Mouse (Mus musculus) midbrain, embryonic 13.5 days (tissue): Measurements from ENCODE around the gene 1700123O20Rik. TPM values are rescaled to one million over a fixed set of nuclear protein-coding genes. Genes with fewer than 3 reads are reported as not detected.

Experiments used
- ATAC-seq: fragments of 200-750 bp; cut with Nextera tagmentation; 2 replicates; pipeline ENCODE4 v1.8.0; 2017; ENCODE audit warnings: mild to moderate bottlenecking, moderate TSS enrichment, moderate library complexity
- H3K27ac ChIP-seq: fragments of 300-500 bp; sonication (generic); 2 replicates; pipeline ENCODE4 v1.5.1; 2015; ENCODE audit warnings: inconsistent platforms, mild to moderate bottlenecking, moderate library complexity
- H3K27me3 ChIP-seq: fragments of 300-500 bp; sonication (generic); 2 replicates; pipeline ENCODE4 v1.6.1; 2015; ENCODE audit warnings: mild to moderate bottlenecking, inconsistent platforms
- H3K36me3 ChIP-seq: fragments of 300-500 bp; sonication (generic); 2 replicates; pipeline ENCODE4 v1.6.1; 2015; ENCODE audit warnings: mild to moderate bottlenecking, inconsistent platforms
- H3K4me1 ChIP-seq: fragments of 300-500 bp; sonication (generic); replicated peaks from 2 replicates; pipeline ENCODE4 v1.6.1; 2015; ENCODE audit warnings: inconsistent platforms
- H3K4me2 ChIP-seq: fragments of 300-500 bp; sonication (generic); replicated peaks from 2 replicates; pipeline ENCODE4 v1.6.1; 2015; ENCODE audit warnings: moderate library complexity, mild to moderate bottlenecking, inconsistent platforms
- H3K4me3 ChIP-seq: fragments of 300-500 bp; sonication (generic); replicated peaks from 2 replicates; pipeline ENCODE4 v1.5.1; 2015; ENCODE audit warnings: mild to moderate bottlenecking, inconsistent platforms
- H3K9ac ChIP-seq: fragments of 300-500 bp; sonication (generic); replicated peaks from 2 replicates; pipeline ENCODE4 v1.6.1; 2015; ENCODE audit warnings: mild to moderate bottlenecking, inconsistent platforms
- H3K9me3 ChIP-seq: fragments of 300-500 bp; sonication (generic); 2 replicates; pipeline ENCODE4 v1.6.1; 2016; ENCODE audit warnings: mild to moderate bottlenecking, inconsistent platforms
- WGBS: fragments of 180-500 bp; shearing (Covaris S2); methylation state at CpG from one replicate; pipeline ENCODE4 v1.1.7; 2015; 5-methylcytosine and 5-hydroxymethylcytosine counted together
- polyA plus RNA-seq: library from polyadenylated mRNA; unstranded; fragments of >200 nt; fragmentation: Nextera tagmentation; extraction: Ambion mirVana; gene quantifications from 2 replicates; pipeline ENCODE4 v1.2.1, GENCODE M21; 2015

Gene 1700123O20Rik
- polyA plus RNA-seq, 1 experiment from 2014 or later: 76.6 TPM

GRCm38 (mm10) chr14:54647900-54648299, 38.1 kb upstream of the 1700123O20Rik start:
- H3K9me3 ChIP-seq: no peaks in the 10 kb centered on the region
- H3K9ac ChIP-seq: no peak overlapping the region
- peaks cover 47% of the 10 kb centered on the region for H3K4me1 ChIP-seq
- peaks cover 83% of the 10 kb centered on the region for H3K36me3 ChIP-seq
- WGBS: 62% methylated on average over 4 of the region's 4 CpGs
- H3K4me2 ChIP-seq: no peak overlapping the region
- H3K27ac ChIP-seq: no peak overlapping the region
- no peaks in the 10 kb centered on the region for H3K27me3 ChIP-seq
- ATAC-seq: no peak
- H3K4me3 ChIP-seq: no peak overlapping the region

- Histone ChIP-seq H3K4me1 (peaks cover 56% of the 10 kb centered on the region), H3K36me3 (peaks cover 62% of the 10 kb centered on the region), H3K27me3 (no peaks in the 10 kb centered on the region), H3K9me3 (no peaks in the 10 kb centered on the region), H3K4me2 (peak overlapping the region; percentile 94), H3K27ac (no peak overlapping the region), H3K9ac (no peak overlapping the region), H3K4me3 (peak overlapping the region; percentile 70)
- ATAC-seq: peak; percentile 40
- 66% methylated on average over 23 of the region's 23 CpGs for WGBS
Observed at GRCm38 (mm10) chr14:54650621-54651454, 35.2 kb upstream of the 1700123O20Rik start.

GRCm38 (mm10) chr14:54651556-54651955, 34.5 kb upstream of the 1700123O20Rik start:
- H3K9ac ChIP-seq: no peak overlapping the region
- ATAC-seq: 0 out of 2 replicates have a peak, but pooled peaks have one; percentile 37
- H3K4me1 ChIP-seq: peaks cover 56% of the 10 kb centered on the region
- no peaks in the 10 kb centered on the region for H3K27me3 ChIP-seq
- peak overlapping the region; percentile 70 for H3K4me3 ChIP-seq
- H3K4me2 ChIP-seq: peak overlapping the region; percentile 94
- 84% methylated on average over 4 of the region's 4 CpGs for WGBS
- H3K27ac ChIP-seq: peak overlapping the region; percentile 49
- H3K9me3 ChIP-seq: no peaks in the 10 kb centered on the region
- peaks cover 62% of the 10 kb centered on the region for H3K36me3 ChIP-seq

- Histone ChIP-seq H3K9ac (peak overlapping the region; percentile 90), H3K4me1 (peaks cover 55% of the 10 kb centered on the region), H3K4me3 (peak overlapping the region; percentile 70), H3K27ac (peak overlapping the region; percentile 86), H3K36me3 (peaks cover 61% of the 10 kb centered on the region), H3K9me3 (no peaks in the 10 kb centered on the region), H3K27me3 (no peaks in the 10 kb centered on the region), H3K4me2 (peak overlapping the region; percentile 94)
- 0% methylated on average over 7 of the region's 7 CpGs for WGBS
- no peak for ATAC-seq
Observed at GRCm38 (mm10) chr14:54652787-54653186, 33.2 kb upstream of the 1700123O20Rik start.

- peak; percentile 90 for ATAC-seq
- WGBS: 0% methylated on average over 12 of the region's 12 CpGs
- H3K4me2 ChIP-seq: peak overlapping the region; percentile 94
Observed at GRCm38 (mm10) chr14:54653496-54653895, 32.5 kb upstream of the 1700123O20Rik start.

GRCm38 (mm10) chr14:54660009-54660408, 26.0 kb upstream of the 1700123O20Rik start:
- H3K4me2 ChIP-seq: no peak overlapping the region
- peaks cover 98% of the 10 kb centered on the region for H3K36me3 ChIP-seq
- no peaks in the 10 kb centered on the region for H3K9me3 ChIP-seq
- H3K9ac ChIP-seq: no peak overlapping the region
- H3K27me3 ChIP-seq: no peaks in the 10 kb centered on the region
- ATAC-seq: no peak
- H3K27ac ChIP-seq: no peak overlapping the region
- H3K4me3 ChIP-seq: no peak overlapping the region
- WGBS: 97% methylated on average over 2 of the region's 2 CpGs
- H3K4me1 ChIP-seq: no peaks in the 10 kb centered on the region

More at GRCm38 (mm10) chr14:54653496-54653895, 32.5 kb upstream of the 1700123O20Rik start:
- no peaks in the 10 kb centered on the region for H3K27me3 ChIP-seq
- peak overlapping the region; percentile 70 for H3K4me3 ChIP-seq
- H3K36me3 ChIP-seq: peaks cover 61% of the 10 kb centered on the region
- H3K9ac ChIP-seq: peak overlapping the region; percentile 90
- H3K27ac ChIP-seq: peak overlapping the region; percentile 86
- no peaks in the 10 kb centered on the region for H3K9me3 ChIP-seq
- H3K4me1 ChIP-seq: peaks cover 48% of the 10 kb centered on the region

- H3K36me3 ChIP-seq: peaks cover 94% of the 10 kb centered on the region
- ATAC-seq: no peak
Observed at GRCm38 (mm10) chr14:54664477-54665222, 21.4 kb upstream of the 1700123O20Rik start.

GRCm38 (mm10) chr14:54669381-54669780, 16.6 kb upstream of the 1700123O20Rik start:
- WGBS: 74% methylated on average over 4 of the region's 4 CpGs
- H3K27me3 ChIP-seq: no peaks in the 10 kb centered on the region
- H3K4me1 ChIP-seq: no peaks in the 10 kb centered on the region
- H3K4me2 ChIP-seq: no peak overlapping the region
- ATAC-seq: no peak
- peaks cover 80% of the 10 kb centered on the region for H3K36me3 ChIP-seq
- H3K9me3 ChIP-seq: no peaks in the 10 kb centered on the region
- no peak overlapping the region for H3K27ac ChIP-seq
- no peak overlapping the region for H3K9ac ChIP-seq
- H3K4me3 ChIP-seq: no peak overlapping the region

More at GRCm38 (mm10) chr14:54664477-54665222, 21.4 kb upstream of the 1700123O20Rik start:
- Histone ChIP-seq H3K4me2 (no peak overlapping the region), H3K4me1 (no peaks in the 10 kb centered on the region), H3K4me3 (no peak overlapping the region), H3K9me3 (no peaks in the 10 kb centered on the region), H3K27ac (no peak overlapping the region), H3K9ac (no peak overlapping the region), H3K27me3 (no peaks in the 10 kb centered on the region)
- WGBS: 95% methylated on average over 10 of the region's 10 CpGs

- H3K9me3 ChIP-seq: no peaks in the 10 kb centered on the region
- H3K9ac ChIP-seq: no peak overlapping the region
- WGBS: 82% methylated on average over 2 of the region's 2 CpGs
- no peak overlapping the region for H3K27ac ChIP-seq
- no peaks in the 10 kb centered on the region for H3K4me1 ChIP-seq
- peaks cover 74% of the 10 kb centered on the region for H3K36me3 ChIP-seq
- no peak for ATAC-seq
- H3K27me3 ChIP-seq: no peaks in the 10 kb centered on the region
- H3K4me2 ChIP-seq: no peak overlapping the region
- H3K4me3 ChIP-seq: no peak overlapping the region
Observed at GRCm38 (mm10) chr14:54674317-54674716, 11.7 kb upstream of the 1700123O20Rik start.

GRCm38 (mm10) chr14:54676290-54676689, 9.7 kb upstream of the 1700123O20Rik start:
- Histone ChIP-seq H3K27me3 (no peaks in the 10 kb centered on the region), H3K9ac (no peak overlapping the region), H3K4me1 (no peaks in the 10 kb centered on the region), H3K36me3 (peaks cover 79% of the 10 kb centered on the region), H3K4me2 (no peak overlapping the region), H3K27ac (no peak overlapping the region), H3K9me3 (no peaks in the 10 kb centered on the region), H3K4me3 (no peak overlapping the region)
- 90% methylated on average over 5 of the region's 5 CpGs for WGBS
- ATAC-seq: no peak

- WGBS: 87% methylated on average over 16 of the region's 16 CpGs
- no peaks in the 10 kb centered on the region for H3K9me3 ChIP-seq
- H3K36me3 ChIP-seq: peaks cover 70% of the 10 kb centered on the region
- H3K27ac ChIP-seq: no peak overlapping the region
- H3K4me2 ChIP-seq: no peak overlapping the region
- no peak overlapping the region for H3K4me3 ChIP-seq
- H3K4me1 ChIP-seq: peaks cover 11% of the 10 kb centered on the region
- ATAC-seq: no peak
- no peaks in the 10 kb centered on the region for H3K27me3 ChIP-seq
- no peak overlapping the region for H3K9ac ChIP-seq
Observed at GRCm38 (mm10) chr14:54678657-54679304, 7.2 kb upstream of the 1700123O20Rik start.

GRCm38 (mm10) chr14:54682396-54682795, 3.6 kb upstream of the 1700123O20Rik start:
- Histone ChIP-seq H3K9ac (no peak overlapping the region), H3K4me3 (no peak overlapping the region), H3K27me3 (no peaks in the 10 kb centered on the region), H3K4me2 (no peak overlapping the region), H3K36me3 (peaks cover 45% of the 10 kb centered on the region), H3K4me1 (peaks cover 30% of the 10 kb centered on the region), H3K9me3 (no peaks in the 10 kb centered on the region), H3K27ac (no peak overlapping the region)
- 89% methylated on average over 3 of the region's 3 CpGs for WGBS
- no peak for ATAC-seq
